Mouse (Mus musculus) lung, embryonic 14.5 days (tissue): ENCODE data around the gene S100pbp. TPM values are rescaled to one million over a fixed set of nuclear protein-coding genes. Genes with fewer than 3 reads are reported as not detected.
A peak's percentile ranks its signal among the peaks of the same experiment; 100 is the strongest.

Experiments used
- ATAC-seq: fragments of 200-750 bp; cut with Nextera tagmentation; 2 replicates; pipeline ENCODE4 v1.8.0; 2017; ENCODE audit warnings: mild to moderate bottlenecking, moderate TSS enrichment, moderate library complexity; ENCODE audit not compliant: insufficient read depth
- DNase-seq: peaks from one replicate; pipeline ENCODE4 v3.0.0-alpha.2; 2015
- H3K27ac ChIP-seq: fragments of 300-500 bp; sonication (generic); 2 replicates; pipeline ENCODE4 v1.5.1; 2014; ENCODE audit warnings: low read depth, mild to moderate bottlenecking, moderate library complexity
- H3K27me3 ChIP-seq: fragments of 300-500 bp; sonication (generic); 2 replicates; pipeline ENCODE4 v1.6.1; 2014; ENCODE audit warnings: low read length, control low read depth; ENCODE audit not compliant: insufficient read depth
- H3K36me3 ChIP-seq: fragments of 300-500 bp; sonication (generic); 2 replicates; pipeline ENCODE4 v1.6.1; 2014; ENCODE audit warnings: control low read depth; ENCODE audit not compliant: insufficient read depth
- H3K4me1 ChIP-seq: fragments of 300-500 bp; sonication (generic); 2 replicates; pipeline ENCODE4 v1.6.1; 2014; ENCODE audit warnings: antibody characterized with exemption, control low read depth; ENCODE audit not compliant: insufficient read depth
- H3K4me2 ChIP-seq: fragments of 300-500 bp; sonication (generic); 2 replicates; pipeline ENCODE4 v1.6.1; 2014; ENCODE audit warnings: mild to moderate bottlenecking
- H3K4me3 ChIP-seq: fragments of 300-500 bp; sonication (generic); 2 replicates; pipeline ENCODE4 v1.5.1; 2014; ENCODE audit warnings: low read depth, low read length
- H3K9ac ChIP-seq: fragments of 300-500 bp; sonication (generic); 2 replicates; pipeline ENCODE4 v1.6.1; 2014
- H3K9me3 ChIP-seq: fragments of 300-500 bp; sonication (generic); 2 replicates; pipeline ENCODE4 v1.6.1; 2016; ENCODE audit warnings: low read depth, low read length, control low read depth
- CTCF ChIP-seq: IDR thresholded peaks from 2 replicates; pipeline ENCODE4 v1.5.1; 2016; ENCODE audit warnings: antibody characterized with exemption, low read depth
- WGBS: fragments of 180-500 bp; shearing (Covaris S2); extraction: QIAGEN DNeasy Blood & Tissue Kit; methylation state at CpG from one replicate; pipeline ENCODE4 v1.1.7; 2014; 5-methylcytosine and 5-hydroxymethylcytosine counted together
- polyA plus RNA-seq: library from polyadenylated mRNA; unstranded; fragments of >200 nt; fragmentation: Nextera tagmentation; extraction: Ambion mirVana; gene quantifications from 2 replicates; pipeline ENCODE4 v1.2.1, GENCODE M21; 2014

Gene S100pbp
- polyA plus RNA-seq, 1 experiment from 2014 or later = 17.3 TPM

DNA sequence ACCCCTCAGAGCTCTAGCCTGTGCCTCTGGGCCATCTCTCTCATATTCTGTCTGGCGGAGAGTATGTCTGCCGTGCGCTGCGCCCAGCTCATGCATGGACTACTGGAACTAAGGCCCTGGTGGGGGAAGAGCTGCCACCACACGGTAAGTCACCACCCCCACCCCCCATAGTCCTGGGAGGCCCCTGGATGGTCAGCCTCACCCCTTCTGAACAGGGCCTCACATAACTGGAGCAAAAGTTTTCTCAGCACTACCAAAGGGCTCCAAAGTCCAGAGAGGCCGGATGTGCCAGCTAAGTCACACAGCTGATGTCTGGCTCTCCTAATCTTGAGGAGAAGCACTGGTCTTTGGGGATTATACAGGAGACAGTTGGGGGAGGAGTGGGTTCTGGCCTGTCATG lies 78.7 kb downstream of the S100pbp start:
- WGBS = 84% methylated on average over 6 of the region's 6 CpGs
- Histone ChIP-seq H3K36me3 (no peaks in the 10 kb centered on the region), H3K4me1 (peaks cover 4% of the 10 kb centered on the region; the same call in 1 of the 2 replicates), H3K4me2 (no peak overlapping the region), H3K27me3 (peaks cover 9% of the 10 kb centered on the region; the same call in 1 of the 2 replicates), H3K27ac (no peak overlapping the region), H3K9me3 (no peaks in the 10 kb centered on the region), H3K9ac (no peak overlapping the region), H3K4me3 (no peak overlapping the region)
- ATAC-seq = no peak
- no peak for TF ChIP-seq CTCF
- DNase-seq = no peak

GRCm38 (mm10) chr4:129108624-129109023 lies 80.9 kb downstream of the S100pbp start:
- DNase-seq = no peak
- Histone ChIP-seq H3K36me3 (no peaks in the 10 kb centered on the region), H3K4me1 (peaks cover 4% of the 10 kb centered on the region; the same call in 1 of the 2 replicates), H3K4me2 (no peak overlapping the region), H3K27ac (no peak overlapping the region), H3K9ac (no peak overlapping the region), H3K27me3 (peaks cover 28% of the 10 kb centered on the region), H3K4me3 (no peak overlapping the region), H3K9me3 (no peaks in the 10 kb centered on the region)
- no peak for ATAC-seq
- 77% methylated on average over 7 of the region's 7 CpGs for WGBS
- TF ChIP-seq CTCF = no peak

GRCm38 (mm10) chr4:129107348-129107899 lies 82.1 kb downstream of the S100pbp start:
- Histone ChIP-seq H3K27me3 (peaks cover 28% of the 10 kb centered on the region), H3K36me3 (no peaks in the 10 kb centered on the region), H3K9ac (no peak overlapping the region), H3K4me2 (no peak overlapping the region), H3K9me3 (no peaks in the 10 kb centered on the region), H3K4me1 (no peaks in the 10 kb centered on the region), H3K4me3 (no peak overlapping the region), H3K27ac (no peak overlapping the region)
- no peak for TF ChIP-seq CTCF
- 61% methylated on average over 10 of the region's 10 CpGs for WGBS
- DNase-seq = no peak
- no peak for ATAC-seq

- Histone ChIP-seq H3K27me3 (peaks cover 28% of the 10 kb centered on the region), H3K36me3 (no peaks in the 10 kb centered on the region), H3K9me3 (no peaks in the 10 kb centered on the region), H3K27ac (no peak overlapping the region), H3K4me2 (peak overlapping the region; percentile 54), H3K9ac (no peak overlapping the region), H3K4me1 (no peaks in the 10 kb centered on the region), H3K4me3 (peak overlapping the region; percentile 23)
- ATAC-seq = no peak
- no peak for DNase-seq
- WGBS = 32% methylated on average over 9 of the region's 9 CpGs
- no peak for TF ChIP-seq CTCF
Observed at GRCm38 (mm10) chr4:129106073-129106472, 83.5 kb downstream of the S100pbp start.

DNA sequence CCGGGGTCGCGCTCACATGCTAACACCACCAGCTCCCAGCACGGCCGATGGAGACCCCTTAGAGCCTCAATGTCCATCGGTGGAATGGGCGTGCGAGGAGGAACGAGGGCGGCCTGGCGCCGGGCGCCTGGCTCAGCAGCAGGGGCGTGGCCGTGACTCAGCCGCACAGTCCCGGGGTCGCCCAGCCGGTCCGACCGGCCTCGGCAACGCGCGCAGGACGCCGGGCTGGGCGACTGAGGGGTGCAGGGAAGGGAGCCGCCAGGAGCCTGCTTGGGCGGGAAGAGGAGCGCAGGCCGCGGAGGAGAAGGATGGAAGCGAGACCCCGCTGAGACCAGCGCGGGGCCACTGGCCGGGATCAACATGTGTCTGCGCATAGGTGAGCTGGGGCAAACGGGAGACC lies 84.2 kb downstream of the S100pbp start, which contains the start of gene Tmem54:
TSS of gene Tmem54 (plus strand) at position 193 of the 400 bp plus-strand sequence.
- H3K9ac ChIP-seq = peak within 1 kb of the TSS; percentile 26; the same call in 1 of the 2 replicates
- no peaks in the 10 kb centered on the region for H3K9me3 ChIP-seq
- H3K4me2 ChIP-seq = peak within 1 kb of the TSS; percentile 54
- no peaks in the 10 kb centered on the region for H3K4me1 ChIP-seq
- peak within 1 kb of the TSS; percentile 23 for H3K4me3 ChIP-seq
- H3K27me3 ChIP-seq = peaks cover 28% of the 10 kb centered on the region
- H3K27ac ChIP-seq = no peak within 1 kb of the TSS
- DNase-seq (peak; percentile 73), ATAC-seq (peak; percentile 65; the same call in 1 of the 2 replicates)
- H3K36me3 ChIP-seq = no peaks in the 10 kb centered on the region
- no peak for TF ChIP-seq CTCF
- WGBS = 1% methylated on average over 40 of the region's 40 CpGs

- DNase-seq = no peak
- no peak for ATAC-seq
- Histone ChIP-seq H3K4me3 (no peak overlapping the region), H3K36me3 (no peaks in the 10 kb centered on the region), H3K27me3 (peaks cover 28% of the 10 kb centered on the region), H3K9ac (no peak overlapping the region), H3K4me1 (no peaks in the 10 kb centered on the region), H3K4me2 (no peak overlapping the region), H3K27ac (no peak overlapping the region), H3K9me3 (no peaks in the 10 kb centered on the region)
- 66% methylated on average over 14 of the region's 14 CpGs for WGBS
- no peak for TF ChIP-seq CTCF
Observed at GRCm38 (mm10) chr4:129102133-129102829, 87.2 kb downstream of the S100pbp start.

Other genes with a start within 250 kb of the S100pbp start
- gene Azin2, start 227.3 kb downstream of the S100pbp start, polyA plus RNA-seq = 17.6 and 21.2 TPM in 2 replicates
- gene Ak2, start 197.8 kb downstream of the S100pbp start, polyA plus RNA-seq = 138 and 148 TPM in 2 replicates
- gene Rnf19b, start 131.5 kb downstream of the S100pbp start, polyA plus RNA-seq = 7.9 and 8.5 TPM in 2 replicates
- 11.9 and 13.1 TPM in 2 replicates for gene Tmem54, start 84.2 kb downstream of the S100pbp start, polyA plus RNA-seq
- gene Hpca, start 67.7 kb downstream of the S100pbp start, polyA plus RNA-seq = 0.92 and 1.7 TPM in 2 replicates
- gene Fndc5, start 52.7 kb downstream of the S100pbp start, polyA plus RNA-seq = 2.1 and 2.2 TPM in 2 replicates
- gene Yars, start within 50 bp of the S100pbp start, polyA plus RNA-seq = 84.4 and 92.2 TPM in 2 replicates
- 2.8 and 3.2 TPM in 2 replicates for gene C77080, start 71.7 kb upstream of the S100pbp start, polyA plus RNA-seq
- gene Sync, start 97.9 kb upstream of the S100pbp start, polyA plus RNA-seq = 0.33 and 0.54 TPM in 2 replicates
- 387 and 402 TPM in 2 replicates for gene Rbbp4, start 145.6 kb upstream of the S100pbp start, polyA plus RNA-seq
- 49.2 and 51.6 TPM in 2 replicates for gene Zbtb8os, start 146.0 kb upstream of the S100pbp start, polyA plus RNA-seq
- 14.7 and 16.2 TPM in 2 replicates for gene Zbtb8a, start 188.4 kb upstream of the S100pbp start, polyA plus RNA-seq